Comparison of ENCODE assay signal across 22 mouse cellular contexts in genomic region chr7:145199711-145200110, GRCm38 (mm10). TPM values are rescaled to one million over a fixed set of nuclear protein-coding genes. Genes with fewer than 3 reads are reported as not detected.
A peak's percentile ranks its signal among the peaks of the same experiment; 100 is the strongest.
DNase-seq lines count a peak whose midpoint lies in the region; ATAC-seq and TF ChIP-seq lines count a peak whose summit lies in the region.
"Had no signal": no experiment of that assay in that cellular context is flagged by ENCODE, and none has a peak within 500 bp of the region (broad histone marks: within the 10 kb centered on the region; RNA-seq: fewer than 3 reads in every experiment).

No protein-coding gene starts in this region.

- intact Hi-C loops in heart, postnatal 36 days (cut with DNase I) = loop anchor here (10.0 kb wide), 1 partner anchor 85 kb away; no protein-coding TSS in a partner anchor

- TF ChIP-seq EP300 in heart, postnatal 0 days (IDR thresholded peaks at IDR 0.05; ENCODE audit: low read depth) = no peak

- no peaks in the 10 kb centered on the region for H3K36me3 ChIP-seq in forebrain, embryonic 10.5 days (replicated peaks)
- H3K36me3 ChIP-seq in forebrain, embryonic 12.5 days (replicated peaks) = no peaks in the 10 kb centered on the region
- no peaks in the 10 kb centered on the region for H3K36me3 ChIP-seq in heart, postnatal 0 days (replicated peaks; ENCODE audit: control insufficient read depth, insufficient read depth, low read length)
- H3K36me3 ChIP-seq in embryonic facial prominence, embryonic 15.5 days = no peaks in the 10 kb centered on the region
- no peaks in the 10 kb centered on the region for H3K36me3 ChIP-seq in midbrain, embryonic 14.5 days (ENCODE audit: control insufficient read depth, insufficient read depth, low read length)
- H3K36me3 ChIP-seq: hindbrain, embryonic 10.5 days had no signal

- WGBS in forebrain, embryonic 10.5 days = 63% methylated on average over 2 of the region's 2 CpGs
- WGBS in forebrain, embryonic 12.5 days = 64% methylated on average over 2 of the region's 2 CpGs
- 43% methylated on average over 2 of the region's 2 CpGs for WGBS in heart, postnatal 0 days
- 22% methylated on average over 2 of the region's 2 CpGs for WGBS in embryonic facial prominence, embryonic 15.5 days
- WGBS in midbrain, embryonic 14.5 days = 57% methylated on average over 2 of the region's 2 CpGs

- 0 out of 2 replicates have a peak overlapping the region, but pooled peaks have one; percentile 35 for H3K27ac ChIP-seq in forebrain, embryonic 10.5 days
- no peak overlapping the region for H3K27ac ChIP-seq in forebrain, embryonic 12.5 days
- H3K27ac ChIP-seq in heart, postnatal 0 days (ENCODE audit: low read depth) = 0 out of 2 replicates have a peak overlapping the region, but pooled peaks have one; percentile 84
- peak overlapping the region; percentile 85 for H3K27ac ChIP-seq in embryonic facial prominence, embryonic 15.5 days (replicated peaks)
- H3K27ac ChIP-seq in midbrain, embryonic 14.5 days (replicated peaks; ENCODE audit: low read depth, low read length) = no peak overlapping the region
- H3K27ac ChIP-seq: hindbrain, embryonic 10.5 days; hindbrain, postnatal 0 days had no signal

- no peak overlapping the region for H3K4me3 ChIP-seq in forebrain, embryonic 10.5 days
- H3K4me3 ChIP-seq in forebrain, embryonic 12.5 days (replicated peaks) = no peak overlapping the region
- H3K4me3 ChIP-seq in heart, postnatal 0 days (ENCODE audit: low read depth, low read length) = no peak overlapping the region
- no peak overlapping the region for H3K4me3 ChIP-seq in embryonic facial prominence, embryonic 15.5 days (replicated peaks)
- H3K4me3 ChIP-seq in midbrain, embryonic 14.5 days (replicated peaks; ENCODE audit: low read depth, low read length) = no peak overlapping the region
- H3K4me3 ChIP-seq: hindbrain, embryonic 10.5 days; megakaryocyte, embryonic 14.5 days had no signal

- DNase-seq in forebrain, embryonic 10.5 days (ENCODE audit: extremely low spot score, low spot score) = no peak
- DNase-seq in heart, postnatal 0 days (ENCODE audit: low spot score) = no peak
- DNase-seq in heart, postnatal 36 days = no peak
- peak; percentile 78 for DNase-seq in 3134 (ENCODE audit: extremely low read depth, insufficient read length, low spot score)
- DNase-seq in frontal cortex, postnatal 14 days (ENCODE audit: low spot score in 2 of 2) = no peak
- no peak for DNase-seq in midbrain, embryonic 14.5 days
- DNase-seq: adrenal gland, adult 2 months; cerebellum, adult 8-10 months; forebrain, postnatal 0 days; lung, adult 2 months had no signal

- TF ChIP-seq CTCF in heart, postnatal 0 days (IDR thresholded peaks at IDR 0.05; ENCODE audit: low read depth) = no peak

- peaks cover 7% of the 10 kb centered on the region; the same call in 1 of the 2 replicates for H3K9me3 ChIP-seq in forebrain, embryonic 10.5 days
- H3K9me3 ChIP-seq in forebrain, embryonic 12.5 days = peaks cover 6% of the 10 kb centered on the region
- H3K9me3 ChIP-seq in heart, postnatal 0 days (replicated peaks; ENCODE audit: control insufficient read depth, low read length) = no peaks in the 10 kb centered on the region
- peaks cover 5% of the 10 kb centered on the region; the same call in 1 of the 2 replicates for H3K9me3 ChIP-seq in embryonic facial prominence, embryonic 15.5 days (replicated peaks)
- no peaks in the 10 kb centered on the region for H3K9me3 ChIP-seq in midbrain, embryonic 14.5 days (ENCODE audit: control insufficient read depth, low read length)

- H3K9ac ChIP-seq in forebrain, embryonic 12.5 days = no peak overlapping the region; the same call in 1 of the 2 replicates
- no peak overlapping the region for H3K9ac ChIP-seq in heart, postnatal 0 days (replicated peaks; ENCODE audit: low read depth, low read length)
- no peak overlapping the region for H3K9ac ChIP-seq in embryonic facial prominence, embryonic 15.5 days
- no peak overlapping the region for H3K9ac ChIP-seq in midbrain, embryonic 14.5 days (replicated peaks; ENCODE audit: low read length)
- H3K9ac ChIP-seq: forebrain, postnatal 0 days had no signal

- H3K27me3 ChIP-seq in forebrain, embryonic 10.5 days (ENCODE audit: poor library complexity, severe bottlenecking) = no peaks in the 10 kb centered on the region
- peaks cover 14% of the 10 kb centered on the region; the same call in 1 of the 2 replicates for H3K27me3 ChIP-seq in forebrain, embryonic 12.5 days
- H3K27me3 ChIP-seq in heart, postnatal 0 days (ENCODE audit: control insufficient read depth, insufficient read depth, low read length) = no peaks in the 10 kb centered on the region
- H3K27me3 ChIP-seq in embryonic facial prominence, embryonic 15.5 days = no peaks in the 10 kb centered on the region
- H3K27me3 ChIP-seq in midbrain, embryonic 14.5 days (ENCODE audit: control insufficient read depth, insufficient read depth, low read length) = no peaks in the 10 kb centered on the region

- H3K4me1 ChIP-seq in forebrain, embryonic 10.5 days = peaks cover 39% of the 10 kb centered on the region
- peaks cover 29% of the 10 kb centered on the region for H3K4me1 ChIP-seq in forebrain, embryonic 12.5 days
- H3K4me1 ChIP-seq in heart, postnatal 0 days (ENCODE audit: control insufficient read depth, insufficient read depth) = peaks cover 22% of the 10 kb centered on the region
- H3K4me1 ChIP-seq in embryonic facial prominence, embryonic 15.5 days = peaks cover 41% of the 10 kb centered on the region
- H3K4me1 ChIP-seq in midbrain, embryonic 14.5 days (ENCODE audit: control insufficient read depth, insufficient read depth, low read length) = no peaks in the 10 kb centered on the region; the same call in 1 of the 2 replicates

- no peak for ATAC-seq in forebrain, embryonic 12.5 days (ENCODE audit: low FRiP score)
- no peak for ATAC-seq in heart, postnatal 0 days (ENCODE audit: insufficient read depth, low read depth)
- ATAC-seq in embryonic facial prominence, embryonic 15.5 days (ENCODE audit: insufficient number of reproducible peaks, low FRiP score, low TSS enrichment, low read depth) = peak; percentile 37; the same call in 1 of the 2 replicates
- no peak for ATAC-seq in midbrain, embryonic 14.5 days (ENCODE audit: low FRiP score, low TSS enrichment)
- ATAC-seq: forebrain, postnatal 0 days; hindbrain, postnatal 0 days; intestine, postnatal 0 days had no signal

- H3K4me2 ChIP-seq in forebrain, embryonic 12.5 days = no peak overlapping the region
- H3K4me2 ChIP-seq in heart, postnatal 0 days (ENCODE audit: low read depth, low read length) = no peak overlapping the region
- no peak overlapping the region for H3K4me2 ChIP-seq in embryonic facial prominence, embryonic 15.5 days (replicated peaks)
- no peak overlapping the region for H3K4me2 ChIP-seq in midbrain, embryonic 14.5 days (ENCODE audit: low read length)
- H3K4me2 ChIP-seq: liver, embryonic 11.5 days had no signal

RNA-seq across cellular contexts. Expression of gene 1810010D01Rik, which starts 8.2 kb away (rescaled TPM):
- 0.16 and 0.31 TPM in 2 replicates for polyA plus RNA-seq in forebrain, embryonic 10.5 days (2016; fragmentation: Nextera tagmentation; extraction: Ambion mirVana)
- polyA plus RNA-seq in forebrain, embryonic 12.5 days (2016; fragmentation: Nextera tagmentation; extraction: Ambion mirVana) = 0.59 and 0.91 TPM in 2 replicates
- 7.1 TPM in 1 of 2 replicates, not detected in the other for total RNA-seq in heart, postnatal 0 days (2014; rRNA removed; ENCODE audit: low replicate concordance)
- polyA plus RNA-seq in heart, postnatal 0 days (2015; fragmentation: Nextera tagmentation; extraction: Ambion mirVana) = not detected in 2 replicates
- total RNA-seq in heart, postnatal 36 days (2021) = not detected
- 0.19 TPM in 1 of 2 replicates, not detected in the other for polyA plus RNA-seq in embryonic facial prominence, embryonic 15.5 days (2015; fragmentation: Nextera tagmentation; extraction: Ambion mirVana)
- 0.33 TPM in 1 of 2 replicates, not detected in the other for polyA plus RNA-seq in midbrain, embryonic 14.5 days (2014; fragmentation: Nextera tagmentation; extraction: Ambion mirVana)
- total RNA-seq: common myeloid progenitor, adult 5-6 weeks; gastrocnemius, adult 18-20 months; layer of hippocampus, postnatal 14 days; left cerebral cortex, postnatal 14 days; midbrain, postnatal 0 days had no signal
- polyA plus RNA-seq: hindbrain, postnatal 0 days; midbrain, postnatal 0 days had no signal

Comparison
In these comparisons a context has a peak if more than half of its experiments do, and no peak if none do; other contexts are left out.
1. H3K27ac ChIP-seq: peak in forebrain, embryonic 10.5 days (single experiment), heart, postnatal 0 days (single experiment) and embryonic facial prominence, embryonic 15.5 days (single experiment); none in forebrain, embryonic 12.5 days (single experiment) and midbrain, embryonic 14.5 days (single experiment).